Mouse (Mus musculus): ENCODE measurements around the gene Mief1.

DNA sequence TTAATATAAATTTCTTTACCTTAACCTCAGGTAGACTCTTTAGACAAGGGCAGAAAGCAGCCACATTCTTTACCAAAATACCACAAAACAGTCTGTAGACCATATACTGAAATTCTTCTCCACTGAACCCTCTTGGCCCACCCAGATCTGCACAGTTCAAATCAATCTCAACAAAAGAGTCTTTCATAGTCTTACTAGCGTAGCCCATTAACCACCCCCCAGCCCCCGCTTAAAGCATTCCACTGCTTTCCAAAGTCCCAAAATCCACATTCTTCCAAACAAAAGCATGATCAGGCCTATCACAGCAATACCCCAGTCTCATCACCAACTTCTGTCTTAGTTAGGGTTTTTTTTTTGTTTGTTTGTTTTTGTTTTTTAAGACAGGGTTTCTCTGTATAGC is 34.3 kb upstream of the Mief1 start:
- TF ChIP-seq CTCF (IDR thresholded peaks at IDR 0.05) (no peak), EP300 (IDR thresholded peaks at IDR 0.05) (no peak)
